25 mouse cellular contexts compared by ENCODE assay signal in genomic region chrX:11996489-11996888, GRCm38 (mm10).
DNase-seq lines count a peak whose midpoint lies in the region; ATAC-seq and TF ChIP-seq lines count a peak whose summit lies in the region.
"Had no signal": no experiment of that assay in that cellular context is flagged by ENCODE, and none has a peak within 500 bp of the region (broad histone marks: within the 10 kb centered on the region; RNA-seq: fewer than 3 reads in every experiment).

No protein-coding gene starts in this region.

- no peak overlapping the region for H3K9ac ChIP-seq in liver, postnatal 0 days (replicated peaks)
- peak overlapping the region; percentile 41; the same call in 1 of the 2 replicates for H3K9ac ChIP-seq in liver, embryonic 13.5 days
- no peak overlapping the region for H3K9ac ChIP-seq in liver, embryonic 16.5 days (ENCODE audit: low read depth, low read length)
- H3K9ac ChIP-seq in neural tube, embryonic 15.5 days (replicated peaks): no peak overlapping the region
- H3K9ac ChIP-seq: embryonic facial prominence, embryonic 13.5 days; forebrain, embryonic 12.5 days; forebrain, embryonic 15.5 days; hindbrain, embryonic 12.5 days; hindbrain, embryonic 15.5 days had no signal

- H3K4me3 ChIP-seq in liver, postnatal 0 days (ENCODE audit: low read depth, low read length): no peak overlapping the region
- no peak overlapping the region for H3K4me3 ChIP-seq in liver, embryonic 13.5 days (replicated peaks)
- H3K4me3 ChIP-seq in liver, embryonic 16.5 days (ENCODE audit: low read depth, low read length): no peak overlapping the region
- no peak overlapping the region for H3K4me3 ChIP-seq in neural tube, embryonic 15.5 days (replicated peaks)
- H3K4me3 ChIP-seq: embryonic facial prominence, embryonic 10.5 days; embryonic facial prominence, embryonic 13.5 days; erythroblast, embryonic 14.5 days; forebrain, embryonic 12.5 days; forebrain, embryonic 15.5 days; hindbrain, embryonic 12.5 days; hindbrain, embryonic 15.5 days had no signal

- no peak for TF ChIP-seq CTCF in liver, postnatal 0 days (IDR thresholded peaks at IDR 0.05; ENCODE audit: low read depth)

- peaks cover 13% of the 10 kb centered on the region; the same call in 1 of the 2 replicates for H3K27me3 ChIP-seq in liver, postnatal 0 days (ENCODE audit: insufficient read depth, low read length)
- H3K27me3 ChIP-seq in liver, embryonic 13.5 days: peaks cover 32% of the 10 kb centered on the region
- peaks cover 13% of the 10 kb centered on the region; the same call in 1 of the 2 replicates for H3K27me3 ChIP-seq in liver, embryonic 16.5 days (ENCODE audit: control insufficient read depth, insufficient read depth, low read depth, low read length)
- peaks cover 34% of the 10 kb centered on the region for H3K27me3 ChIP-seq in neural tube, embryonic 15.5 days (replicated peaks)
- H3K27me3 ChIP-seq: CH12.LX had no signal

- no peaks in the 10 kb centered on the region for H3K36me3 ChIP-seq in liver, postnatal 0 days (replicated peaks; ENCODE audit: insufficient read depth, low read length)
- no peaks in the 10 kb centered on the region for H3K36me3 ChIP-seq in liver, embryonic 13.5 days
- no peaks in the 10 kb centered on the region for H3K36me3 ChIP-seq in liver, embryonic 16.5 days (ENCODE audit: control insufficient read depth, insufficient read depth)
- H3K36me3 ChIP-seq in neural tube, embryonic 15.5 days: no peaks in the 10 kb centered on the region
- H3K36me3 ChIP-seq: embryonic facial prominence, embryonic 10.5 days; embryonic facial prominence, embryonic 13.5 days; forebrain, embryonic 12.5 days; forebrain, embryonic 15.5 days; G1E; hindbrain, embryonic 12.5 days; hindbrain, embryonic 15.5 days had no signal

- H3K27ac ChIP-seq in liver, postnatal 0 days (ENCODE audit: low read depth): no peak overlapping the region
- peak overlapping the region; percentile 76 for H3K27ac ChIP-seq in liver, embryonic 13.5 days
- peak overlapping the region; percentile 55; the same call in 1 of the 2 replicates for H3K27ac ChIP-seq in liver, embryonic 16.5 days (ENCODE audit: low read length)
- H3K27ac ChIP-seq in neural tube, embryonic 15.5 days (replicated peaks): no peak overlapping the region
- H3K27ac ChIP-seq: embryonic facial prominence, embryonic 10.5 days; embryonic facial prominence, embryonic 13.5 days; forebrain, embryonic 12.5 days; forebrain, embryonic 15.5 days; hindbrain, embryonic 12.5 days; hindbrain, embryonic 15.5 days had no signal

- TF ChIP-seq EP300 in liver, postnatal 0 days (IDR thresholded peaks at IDR 0.05; ENCODE audit: low read depth): no peak

- DNase-seq in adrenal gland, postnatal 14 days: peak; percentile 42
- DNase-seq in adrenal gland, adult 18-20 months (ENCODE audit: low spot score in 2 of 2): no peak
- DNase-seq in liver: peak; percentile 53
- no peak for DNase-seq in liver, postnatal 0 days
- DNase-seq in liver, embryonic 13.5 days: no peak
- DNase-seq: adrenal gland, postnatal 10 days; B cell, adult 2 months; cerebellum, adult 11-12 months; cerebellum, adult 8-10 months; cerebellum, postnatal 36 days; embryo, embryonic 11 days; gastrocnemius, postnatal 25 days; heart, adult 18-20 months had no signal

- H3K4me1 ChIP-seq in liver, postnatal 0 days (ENCODE audit: insufficient read depth): 0 out of 2 replicates have a peak, but pooled peaks cover 2% of the 10 kb centered on the region
- H3K4me1 ChIP-seq in liver, embryonic 13.5 days (replicated peaks): peaks cover 88% of the 10 kb centered on the region
- peaks cover 58% of the 10 kb centered on the region for H3K4me1 ChIP-seq in liver, embryonic 16.5 days (ENCODE audit: control insufficient read depth, low read depth, low read length)
- peaks cover 31% of the 10 kb centered on the region for H3K4me1 ChIP-seq in neural tube, embryonic 15.5 days

- no peak overlapping the region for H3K4me2 ChIP-seq in liver, postnatal 0 days (ENCODE audit: low read depth, low read length)
- no peak overlapping the region for H3K4me2 ChIP-seq in liver, embryonic 13.5 days
- no peak overlapping the region for H3K4me2 ChIP-seq in liver, embryonic 16.5 days (ENCODE audit: low read depth, low read length)
- H3K4me2 ChIP-seq in neural tube, embryonic 15.5 days: no peak overlapping the region
- H3K4me2 ChIP-seq: embryonic facial prominence, embryonic 13.5 days; forebrain, embryonic 12.5 days; forebrain, embryonic 15.5 days; heart, embryonic 11.5 days; hindbrain, embryonic 12.5 days; hindbrain, embryonic 15.5 days had no signal

- no peak for ATAC-seq in liver, postnatal 0 days
- no peak for ATAC-seq in liver, embryonic 13.5 days (ENCODE audit: low read depth)
- ATAC-seq in liver, embryonic 16.5 days (ENCODE audit: low read depth): no peak
- no peak for ATAC-seq in neural tube, embryonic 15.5 days (ENCODE audit: low FRiP score)
- ATAC-seq: forebrain, embryonic 15.5 days had no signal

- WGBS in liver, postnatal 0 days (ENCODE audit: insufficient replicate concordance): 35% methylated on average over 8 of the region's 8 CpGs
- 16% methylated on average over 8 of the region's 8 CpGs for WGBS in liver, embryonic 13.5 days (ENCODE audit: insufficient replicate concordance)
- 19% methylated on average over 8 of the region's 8 CpGs for whole genome bisulfite sequencing in liver, embryonic 16.5 days (ENCODE audit: insufficient replicate concordance)
- 78% methylated on average over 8 of the region's 8 CpGs for WGBS in neural tube, embryonic 15.5 days

- no peaks in the 10 kb centered on the region for H3K9me3 ChIP-seq in liver, postnatal 0 days (ENCODE audit: low read length)
- no peaks in the 10 kb centered on the region for H3K9me3 ChIP-seq in liver, embryonic 13.5 days (replicated peaks)
- H3K9me3 ChIP-seq in liver, embryonic 16.5 days (replicated peaks; ENCODE audit: control insufficient read depth, low read length): no peaks in the 10 kb centered on the region
- no peaks in the 10 kb centered on the region for H3K9me3 ChIP-seq in neural tube, embryonic 15.5 days (replicated peaks)
- H3K9me3 ChIP-seq: embryonic facial prominence, embryonic 10.5 days; embryonic facial prominence, embryonic 13.5 days; forebrain, embryonic 12.5 days; forebrain, embryonic 15.5 days; G1E; hindbrain, embryonic 12.5 days; hindbrain, embryonic 15.5 days had no signal

Comparison
In these comparisons a context has a peak if more than half of its experiments do, and no peak if none do; other contexts are left out.
1. DNase-seq: peak in adrenal gland, postnatal 14 days (single experiment) and liver (single experiment); none in adrenal gland, adult 18-20 months (0 of 2), liver, postnatal 0 days (single experiment) and liver, embryonic 13.5 days (single experiment).
2. H3K27ac ChIP-seq: peak in liver, embryonic 13.5 days (single experiment) and liver, embryonic 16.5 days (single experiment); none in liver, postnatal 0 days (single experiment) and neural tube, embryonic 15.5 days (single experiment).